Mouse (Mus musculus): Measurements from ENCODE around the gene Vmn2r40.
"Not testable (repeated sequence)": the region's sequence is repeated elsewhere in the genome, so short reads cannot be mapped to it uniquely, and the experiment has no call there.

Gene Vmn2r40

GRCm38 (mm10) chr7:8931335-8931734, at the start of gene Vmn2r40:
TSS of gene Vmn2r40 (minus strand) at chr7:8931435.
- not testable (repeated sequence) for DNase-seq

Data from cerebellum, postnatal 25 days (tissue).